Mouse (Mus musculus) stomach, embryonic 16.5 days (tissue): ENCODE data around the gene Smim23. TPM values are rescaled to one million over a fixed set of nuclear protein-coding genes. Genes with fewer than 3 reads are reported as not detected.

Experiments
- ATAC-seq: fragments of 200-750 bp; cut with Nextera tagmentation; 2 replicates; pipeline ENCODE4 v1.8.0; 2017; ENCODE audit warnings: moderate number of reproducible peaks, moderate TSS enrichment; ENCODE audit not compliant: insufficient read depth, low FRiP score
- H3K27ac ChIP-seq: fragments of 300-500 bp; sonication (generic); 2 replicates; pipeline ENCODE4 v1.5.1; 2014; ENCODE audit warnings: low read length
- H3K27me3 ChIP-seq: fragments of 300-500 bp; sonication (generic); 2 replicates; pipeline ENCODE4 v1.6.1; 2014; ENCODE audit warnings: low read length, control low read depth, mixed read lengths; ENCODE audit not compliant: control insufficient read depth, insufficient read depth
- H3K36me3 ChIP-seq: fragments of 300-500 bp; sonication (generic); 2 replicates; pipeline ENCODE4 v1.6.1; 2014; ENCODE audit warnings: low read length; ENCODE audit not compliant: control insufficient read depth, insufficient read depth
- H3K4me1 ChIP-seq: fragments of 300-500 bp; sonication (generic); 2 replicates; pipeline ENCODE4 v1.6.1; 2014; ENCODE audit warnings: low read length, control low read depth, mixed read lengths; ENCODE audit not compliant: control insufficient read depth, insufficient read depth
- H3K4me2 ChIP-seq: fragments of 300-500 bp; sonication (generic); 2 replicates; pipeline ENCODE4 v1.6.1; 2014; ENCODE audit warnings: low read depth, low read length, mixed read lengths
- H3K4me3 ChIP-seq: fragments of 300-500 bp; sonication (generic); replicated peaks from 2 replicates; pipeline ENCODE4 v1.5.1; 2014; ENCODE audit warnings: mild to moderate bottlenecking, low read length
- H3K9ac ChIP-seq: fragments of 300-500 bp; sonication (generic); 2 replicates; pipeline ENCODE4 v1.6.1; 2014; ENCODE audit warnings: low read length
- H3K9me3 ChIP-seq: fragments of 300-500 bp; sonication (generic); replicated peaks from 2 replicates; pipeline ENCODE4 v1.6.1; 2016; ENCODE audit warnings: low read length, control low read depth; ENCODE audit not compliant: control insufficient read depth
- WGBS: fragments of 180-500 bp; shearing (Covaris S2); extraction: QIAGEN DNeasy Blood & Tissue Kit; methylation state at CpG from one replicate; pipeline ENCODE4 v1.1.7; 2014; 5-methylcytosine and 5-hydroxymethylcytosine counted together
- polyA plus RNA-seq: library from polyadenylated mRNA; unstranded; fragments of >200 nt; fragmentation: Nextera tagmentation; extraction: Ambion mirVana; gene quantifications from 2 replicates; pipeline ENCODE4 v1.2.1, GENCODE M21; 2015

Gene Smim23
- not detected in 2 replicates for polyA plus RNA-seq

DNA sequence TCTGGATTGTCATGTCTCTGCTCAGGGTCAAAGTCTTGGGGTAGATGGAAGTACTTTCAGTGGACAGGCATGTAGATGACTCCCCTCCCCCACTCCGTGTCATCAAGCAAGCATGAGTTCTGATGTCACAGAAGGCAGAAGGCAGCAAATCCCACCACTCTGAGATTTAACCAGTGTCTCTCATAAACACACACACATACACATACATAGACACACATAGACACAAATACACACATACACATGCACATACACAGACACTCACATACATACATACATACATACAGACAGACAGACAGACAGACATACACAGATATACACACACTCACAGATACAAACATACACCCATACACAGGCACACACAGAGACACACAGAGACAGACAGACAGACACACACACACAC, at the start of gene Smim23:
TSS of gene Smim23 (minus strand) at position 101 of the 400 bp plus-strand sequence.
- no peak for ATAC-seq
- 87% methylated on average over 1 of the region's 1 CpGs for WGBS
- Histone ChIP-seq H3K4me1 (no peaks in the 10 kb centered on the region), H3K4me2 (no peak within 1 kb of the TSS), H3K9me3 (no peaks in the 10 kb centered on the region; the same call in 1 of the 2 replicates), H3K36me3 (no peaks in the 10 kb centered on the region), H3K27me3 (no peaks in the 10 kb centered on the region), H3K4me3 (no peak within 1 kb of the TSS), H3K27ac (no peak within 1 kb of the TSS), H3K9ac (no peak within 1 kb of the TSS)

DNA sequence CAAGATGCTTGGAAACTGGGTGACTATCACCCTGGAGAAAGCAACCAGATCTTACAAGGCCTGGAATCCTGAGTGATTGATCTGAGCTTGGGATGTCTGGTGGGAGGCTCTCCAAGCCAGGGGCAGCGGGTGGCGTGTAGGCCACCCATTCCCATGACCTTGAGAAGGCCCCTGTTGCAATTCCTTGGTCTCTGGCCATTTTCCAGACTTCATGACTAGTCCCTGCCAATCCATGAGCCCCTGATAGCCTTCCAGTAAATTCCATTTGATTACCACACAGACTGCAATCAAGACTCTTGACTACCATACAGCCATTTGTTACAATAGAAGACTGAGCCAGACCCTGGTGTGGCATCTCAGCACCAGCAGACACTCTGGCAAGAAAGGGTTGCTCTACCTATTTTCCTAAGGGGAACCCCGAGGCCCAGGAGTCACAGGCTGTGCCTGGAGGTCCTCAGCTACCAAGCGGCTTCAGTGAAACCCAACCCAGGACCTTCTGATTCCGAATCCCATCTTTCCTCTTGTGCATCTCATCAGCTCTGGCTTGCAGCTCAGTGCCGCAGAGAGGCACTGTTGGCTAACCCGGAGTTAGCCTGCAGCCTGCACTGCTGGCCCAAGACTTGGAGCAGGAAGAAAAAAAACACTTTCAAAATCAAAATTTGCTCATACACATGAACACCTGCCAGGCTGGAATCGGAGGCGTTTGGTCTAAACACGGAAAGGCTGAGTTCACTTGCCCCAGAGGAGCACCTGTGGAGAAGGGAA, 44.4 kb upstream of the Smim23 start:
- Histone ChIP-seq H3K9ac (no peak overlapping the region), H3K9me3 (0 out of 2 replicates have a peak, but pooled peaks cover 3% of the 10 kb centered on the region), H3K27me3 (no peaks in the 10 kb centered on the region), H3K4me2 (no peak overlapping the region), H3K27ac (no peak overlapping the region), H3K4me3 (no peak overlapping the region), H3K4me1 (no peaks in the 10 kb centered on the region), H3K36me3 (no peaks in the 10 kb centered on the region)
- 73% methylated on average over 10 of the region's 10 CpGs for WGBS
- no peak for ATAC-seq

DNA sequence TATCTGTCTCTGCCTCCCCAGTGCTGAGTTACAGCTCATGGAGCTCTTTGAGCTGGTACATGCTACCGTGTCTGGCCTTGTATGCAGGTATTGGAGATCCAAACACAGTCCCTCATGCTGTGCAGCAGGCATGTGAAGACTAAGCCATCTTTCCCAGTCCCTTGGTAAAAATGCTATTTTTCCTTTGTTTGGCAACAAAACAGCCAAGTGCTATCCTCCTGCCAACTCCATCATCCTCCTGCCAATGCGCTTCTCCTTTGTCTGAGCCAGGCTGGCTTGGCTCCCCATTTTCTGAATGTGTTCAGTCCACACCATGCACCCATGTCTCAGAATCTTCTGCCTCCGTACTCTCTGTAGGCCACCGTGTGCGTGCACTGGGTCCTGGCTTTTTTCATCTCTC, 40.2 kb upstream of the Smim23 start:
- no peak for ATAC-seq
- Histone ChIP-seq H3K9me3 (no peaks in the 10 kb centered on the region), H3K27ac (no peak overlapping the region), H3K27me3 (no peaks in the 10 kb centered on the region), H3K9ac (no peak overlapping the region), H3K4me1 (no peaks in the 10 kb centered on the region), H3K36me3 (no peaks in the 10 kb centered on the region), H3K4me2 (no peak overlapping the region), H3K4me3 (no peak overlapping the region)
- WGBS = 82% methylated on average over 5 of the region's 5 CpGs

DNA sequence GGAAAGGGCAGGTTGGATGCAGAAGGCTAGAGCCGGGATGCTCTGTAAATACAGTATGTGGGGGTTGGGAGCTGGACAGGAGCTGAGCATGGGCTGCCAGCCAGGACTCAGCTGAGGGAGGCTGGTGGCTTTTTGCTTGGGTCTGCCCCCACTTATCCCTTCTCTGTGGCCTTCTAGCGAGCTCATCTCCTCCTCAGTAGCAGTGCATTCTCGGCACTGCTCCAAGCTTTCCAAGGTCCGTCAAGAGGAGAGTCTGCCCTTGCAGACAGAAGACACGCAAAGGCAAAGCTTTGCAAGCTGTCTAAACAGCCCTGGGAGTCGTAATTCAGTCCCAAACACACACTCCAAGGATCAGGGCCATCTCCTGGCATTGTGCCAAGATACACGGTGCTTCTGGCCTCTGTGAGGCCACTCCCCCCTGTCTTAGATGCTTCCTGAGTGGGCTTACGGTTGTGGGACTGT, 33.0 kb upstream of the Smim23 start:
- ATAC-seq = peak; percentile 37
- Histone ChIP-seq H3K36me3 (no peaks in the 10 kb centered on the region), H3K27ac (no peak overlapping the region), H3K9me3 (no peaks in the 10 kb centered on the region), H3K27me3 (no peaks in the 10 kb centered on the region), H3K4me2 (no peak overlapping the region), H3K9ac (no peak overlapping the region), H3K4me3 (no peak overlapping the region), H3K4me1 (peaks cover 7% of the 10 kb centered on the region; the same call in 1 of the 2 replicates)
- WGBS = 13% methylated on average over 8 of the region's 8 CpGs

DNA sequence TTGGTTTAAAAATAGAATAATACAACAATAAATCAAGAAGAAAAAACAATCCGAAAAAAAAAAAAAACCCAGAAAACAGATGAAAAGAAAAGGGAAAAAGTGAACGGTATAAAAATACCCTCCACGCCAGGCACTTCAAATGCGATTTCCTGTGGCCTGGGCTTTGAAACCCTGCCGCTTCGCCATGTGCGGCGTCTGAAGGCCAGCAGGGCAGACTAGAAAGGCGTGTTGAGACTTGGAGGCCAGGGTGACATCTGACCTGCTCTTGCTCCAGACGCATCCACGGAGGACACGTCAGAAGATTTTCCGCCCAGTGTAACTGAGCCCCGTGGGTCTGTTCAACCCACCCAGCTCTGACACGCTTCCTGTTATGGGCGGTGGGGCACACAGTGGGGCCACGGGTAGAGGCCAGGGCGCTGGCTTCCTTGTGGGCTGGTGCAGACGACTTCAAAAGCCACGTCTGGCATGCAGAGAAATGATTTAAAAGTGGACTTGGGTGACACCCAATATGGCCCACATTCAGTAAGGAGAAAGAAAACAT, 22.3 kb upstream of the Smim23 start:
- no peak overlapping the region for H3K27ac ChIP-seq
- no peak overlapping the region for H3K4me2 ChIP-seq
- no peak overlapping the region for H3K9ac ChIP-seq
- ATAC-seq = no peak
- H3K4me1 ChIP-seq = no peaks in the 10 kb centered on the region
- no peak overlapping the region for H3K4me3 ChIP-seq
- H3K9me3 ChIP-seq = no peaks in the 10 kb centered on the region
- H3K27me3 ChIP-seq = no peaks in the 10 kb centered on the region
- 61% methylated on average over 20 of the region's 20 CpGs for WGBS
- no peaks in the 10 kb centered on the region for H3K36me3 ChIP-seq

DNA sequence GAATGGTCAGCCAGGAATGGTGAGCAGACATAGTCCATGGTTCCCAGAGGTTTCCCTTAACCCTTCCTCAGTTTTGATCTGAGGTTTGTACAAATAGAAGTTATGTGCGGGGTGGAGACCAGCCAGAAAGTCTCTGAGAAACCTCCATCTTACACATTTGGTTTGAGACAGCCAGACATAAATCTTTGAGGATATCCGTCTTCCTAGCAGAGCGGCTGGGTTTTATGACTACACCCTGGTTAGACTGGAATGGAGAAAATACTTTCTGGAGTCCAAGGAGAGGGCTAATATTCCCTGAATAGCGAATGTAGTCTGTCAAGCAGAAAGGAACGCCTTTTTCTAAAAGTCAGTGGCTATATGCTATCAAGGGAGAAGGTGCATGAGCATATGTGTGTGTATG, 16.8 kb upstream of the Smim23 start:
- no peak for ATAC-seq
- Histone ChIP-seq H3K9ac (no peak overlapping the region), H3K36me3 (no peaks in the 10 kb centered on the region), H3K4me2 (no peak overlapping the region), H3K9me3 (no peaks in the 10 kb centered on the region), H3K4me3 (no peak overlapping the region), H3K27me3 (no peaks in the 10 kb centered on the region), H3K4me1 (no peaks in the 10 kb centered on the region), H3K27ac (no peak overlapping the region)
- WGBS = 58% methylated on average over 5 of the region's 5 CpGs

DNA sequence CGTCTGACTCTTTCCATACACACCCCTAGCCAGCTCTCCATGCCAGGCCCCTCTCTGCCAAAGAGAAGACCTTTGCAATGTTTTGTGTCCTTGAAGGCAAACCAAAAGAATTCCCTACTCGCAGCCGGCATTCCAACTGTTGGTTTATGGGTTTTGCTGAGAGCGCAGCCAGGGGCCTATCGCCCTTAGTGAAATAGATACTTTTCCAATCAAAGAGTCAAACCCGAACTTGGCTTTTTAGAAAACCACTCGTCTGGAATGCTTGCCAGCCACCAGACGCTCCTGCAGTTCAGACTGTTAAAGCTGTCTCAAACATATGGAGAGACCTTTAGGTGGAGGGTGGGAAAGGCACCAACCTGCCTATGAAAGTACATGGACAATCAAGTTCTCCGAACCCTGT, 15.9 kb upstream of the Smim23 start:
- no peaks in the 10 kb centered on the region for H3K9me3 ChIP-seq
- no peaks in the 10 kb centered on the region for H3K4me1 ChIP-seq
- 76% methylated on average over 9 of the region's 9 CpGs for WGBS
- no peak overlapping the region for H3K4me3 ChIP-seq
- no peak overlapping the region for H3K4me2 ChIP-seq
- H3K27ac ChIP-seq = no peak overlapping the region
- H3K9ac ChIP-seq = no peak overlapping the region
- ATAC-seq = no peak
- H3K27me3 ChIP-seq = no peaks in the 10 kb centered on the region
- H3K36me3 ChIP-seq = no peaks in the 10 kb centered on the region

DNA sequence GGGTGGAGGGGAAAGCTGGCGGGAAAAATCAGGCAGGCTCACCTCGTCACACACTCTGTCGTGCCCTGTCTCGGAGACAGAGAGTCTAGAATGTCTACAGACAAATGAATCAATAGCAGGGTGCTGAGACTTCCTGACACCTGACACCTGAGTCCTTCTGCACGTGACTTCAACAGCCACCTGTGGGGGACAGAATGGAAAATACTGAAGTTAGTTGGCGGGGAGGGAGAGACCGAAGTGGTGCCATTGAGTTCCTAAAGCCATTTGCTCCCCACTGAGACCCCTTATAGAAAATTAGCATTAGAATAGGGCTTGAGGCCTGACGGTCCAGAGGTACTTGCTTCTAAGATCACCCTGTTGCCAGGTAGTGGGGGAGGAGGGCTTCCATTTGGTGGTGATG, 10.6 kb upstream of the Smim23 start:
- Histone ChIP-seq H3K27ac (no peak overlapping the region), H3K36me3 (no peaks in the 10 kb centered on the region), H3K9me3 (no peaks in the 10 kb centered on the region), H3K9ac (no peak overlapping the region), H3K4me3 (no peak overlapping the region), H3K27me3 (no peaks in the 10 kb centered on the region), H3K4me1 (no peaks in the 10 kb centered on the region), H3K4me2 (no peak overlapping the region)
- WGBS = 27% methylated on average over 8 of the region's 8 CpGs
- no peak for ATAC-seq

DNA sequence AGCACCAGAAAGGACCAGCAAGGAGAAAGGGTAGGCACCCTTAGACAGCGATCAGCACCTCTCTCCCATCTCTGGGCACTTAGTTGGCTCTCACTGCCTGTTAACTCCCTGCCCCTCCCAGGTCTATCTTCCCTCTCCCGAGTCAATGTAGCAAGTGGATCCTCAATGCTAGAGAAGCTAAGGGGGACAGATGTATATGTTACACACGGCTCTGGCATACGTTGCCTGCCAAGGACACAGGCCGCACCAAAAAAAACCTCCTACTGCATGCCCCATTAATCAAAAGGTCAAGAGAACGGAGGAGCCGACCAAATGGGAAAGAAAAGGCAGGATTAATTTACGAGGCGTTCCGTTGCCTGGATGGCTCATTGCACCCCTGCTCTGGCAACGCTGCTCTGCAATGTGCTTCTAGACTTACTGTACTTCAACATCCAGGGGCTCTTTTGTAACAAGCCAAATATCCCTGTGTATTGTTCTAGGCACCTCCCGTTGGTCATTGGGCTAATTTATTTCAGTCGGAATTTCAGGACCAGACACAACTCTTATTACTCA, 10.0 kb upstream of the Smim23 start:
- no peak overlapping the region for H3K27ac ChIP-seq
- H3K9ac ChIP-seq = no peak overlapping the region
- no peak overlapping the region for H3K4me2 ChIP-seq
- H3K27me3 ChIP-seq = no peaks in the 10 kb centered on the region
- no peaks in the 10 kb centered on the region for H3K9me3 ChIP-seq
- WGBS = 24% methylated on average over 13 of the region's 13 CpGs
- H3K4me1 ChIP-seq = no peaks in the 10 kb centered on the region
- H3K4me3 ChIP-seq = no peak overlapping the region
- no peaks in the 10 kb centered on the region for H3K36me3 ChIP-seq
- no peak for ATAC-seq
